Mouse (Mus musculus): ENCODE data around the gene Efcab6. TPM values are rescaled to one million over a fixed set of nuclear protein-coding genes. Genes with fewer than 3 reads are reported as not detected.
A peak's percentile ranks its signal among the peaks of the same experiment; 100 is the strongest.

Gene Efcab6
- polyA plus RNA-seq, 1 experiment from 2014 or later, result 0.19 TPM

GRCm38 (mm10) chr15:84052390-84052789, 12.8 kb downstream of the Efcab6 start:
- Histone ChIP-seq H3K27ac (no peak overlapping the region), H3K4me1 (peaks cover 18% of the 10 kb centered on the region), H3K36me3 (replicated peaks) (no peaks in the 10 kb centered on the region), H3K4me3 (no peak overlapping the region), H3K27me3 (ENCODE audit: poor library complexity, severe bottlenecking) (peaks cover 12% of the 10 kb centered on the region), H3K9me3 (no peaks in the 10 kb centered on the region)
- 89% methylated on average over 9 of the region's 9 CpGs for WGBS
- no peak for DNase-seq (ENCODE audit: extremely low spot score, low spot score)

GRCm38 (mm10) chr15:84049570-84049969, 15.6 kb downstream of the Efcab6 start:
- DNase-seq (ENCODE audit: extremely low spot score, low spot score), result no peak
- Histone ChIP-seq H3K4me3 (no peak overlapping the region), H3K27me3 (ENCODE audit: poor library complexity, severe bottlenecking) (peaks cover 5% of the 10 kb centered on the region), H3K9me3 (peaks cover 5% of the 10 kb centered on the region), H3K4me1 (peaks cover 18% of the 10 kb centered on the region), H3K36me3 (replicated peaks) (no peaks in the 10 kb centered on the region), H3K27ac (no peak overlapping the region)
- WGBS, result 60% methylated on average over 7 of the region's 7 CpGs

- 92% methylated on average over 6 of the region's 6 CpGs for WGBS
- no peak for DNase-seq (ENCODE audit: extremely low spot score, low spot score)
These were observed 19.6 kb downstream of the Efcab6 start for GRCm38 (mm10) chr15:84045562-84045961.

GRCm38 (mm10) chr15:84037067-84037466, 28.1 kb downstream of the Efcab6 start:
- no peaks in the 10 kb centered on the region for H3K4me1 ChIP-seq
- DNase-seq (ENCODE audit: extremely low spot score, low spot score), result no peak
- no peaks in the 10 kb centered on the region for H3K36me3 ChIP-seq (replicated peaks)
- H3K4me3 ChIP-seq, result no peak overlapping the region
- whole genome bisulfite sequencing, result 92% methylated on average over 5 of the region's 5 CpGs
- H3K9me3 ChIP-seq, result no peaks in the 10 kb centered on the region
- H3K27me3 ChIP-seq (ENCODE audit: poor library complexity, severe bottlenecking), result no peaks in the 10 kb centered on the region
- H3K27ac ChIP-seq, result no peak overlapping the region

More at GRCm38 (mm10) chr15:84045562-84045961, 19.6 kb downstream of the Efcab6 start:
- peaks cover 10% of the 10 kb centered on the region for H3K4me1 ChIP-seq
- H3K36me3 ChIP-seq (replicated peaks), result no peaks in the 10 kb centered on the region
- H3K4me3 ChIP-seq, result no peak overlapping the region
- H3K27me3 ChIP-seq (ENCODE audit: poor library complexity, severe bottlenecking), result no peaks in the 10 kb centered on the region
- H3K9me3 ChIP-seq, result peaks cover 8% of the 10 kb centered on the region
- no peak overlapping the region for H3K27ac ChIP-seq

- Histone ChIP-seq H3K27ac (no peak overlapping the region), H3K9me3 (no peaks in the 10 kb centered on the region), H3K4me1 (peaks cover 5% of the 10 kb centered on the region; the same call in 1 of the 2 replicates), H3K36me3 (replicated peaks) (no peaks in the 10 kb centered on the region), H3K27me3 (ENCODE audit: poor library complexity, severe bottlenecking) (no peaks in the 10 kb centered on the region), H3K4me3 (no peak overlapping the region)
- 76% methylated on average over 8 of the region's 8 CpGs for WGBS
- DNase-seq (ENCODE audit: extremely low spot score, low spot score), result no peak
These were observed 39.5 kb downstream of the Efcab6 start for GRCm38 (mm10) chr15:84025651-84026050.

GRCm38 (mm10) chr15:84024851-84025250, 40.3 kb downstream of the Efcab6 start:
- no peak for DNase-seq (ENCODE audit: extremely low spot score, low spot score)
- WGBS, result 90% methylated on average over 6 of the region's 6 CpGs
- Histone ChIP-seq H3K36me3 (replicated peaks) (no peaks in the 10 kb centered on the region), H3K4me3 (no peak overlapping the region), H3K27me3 (ENCODE audit: poor library complexity, severe bottlenecking) (no peaks in the 10 kb centered on the region), H3K9me3 (no peaks in the 10 kb centered on the region), H3K27ac (no peak overlapping the region), H3K4me1 (peaks cover 5% of the 10 kb centered on the region; the same call in 1 of the 2 replicates)

- WGBS, result 64% methylated on average over 17 of the region's 17 CpGs
- H3K4me1 ChIP-seq, result peaks cover 10% of the 10 kb centered on the region
- H3K36me3 ChIP-seq (replicated peaks), result no peaks in the 10 kb centered on the region
- no peaks in the 10 kb centered on the region for H3K27me3 ChIP-seq (ENCODE audit: poor library complexity, severe bottlenecking)
- no peak overlapping the region for H3K27ac ChIP-seq
- no peak for DNase-seq (ENCODE audit: extremely low spot score, low spot score)
- no peak overlapping the region for H3K4me3 ChIP-seq
- no peaks in the 10 kb centered on the region for H3K9me3 ChIP-seq
These were observed 55.7 kb downstream of the Efcab6 start for GRCm38 (mm10) chr15:84009366-84010083.

- Histone ChIP-seq H3K27me3 (ENCODE audit: poor library complexity, severe bottlenecking) (peaks cover 5% of the 10 kb centered on the region), H3K4me3 (no peak overlapping the region), H3K4me1 (no peaks in the 10 kb centered on the region), H3K36me3 (replicated peaks) (no peaks in the 10 kb centered on the region), H3K27ac (no peak overlapping the region), H3K9me3 (no peaks in the 10 kb centered on the region)
- no peak for DNase-seq (ENCODE audit: extremely low spot score, low spot score)
- 96% methylated on average over 14 of the region's 14 CpGs for WGBS
These were observed 60.9 kb downstream of the Efcab6 start for GRCm38 (mm10) chr15:84004306-84004705.

GRCm38 (mm10) chr15:83999071-83999470, 66.1 kb downstream of the Efcab6 start:
- H3K27me3 ChIP-seq (ENCODE audit: poor library complexity, severe bottlenecking), result peaks cover 36% of the 10 kb centered on the region
- no peaks in the 10 kb centered on the region for H3K36me3 ChIP-seq (replicated peaks)
- DNase-seq (ENCODE audit: extremely low spot score, low spot score), result no peak
- H3K9me3 ChIP-seq, result no peaks in the 10 kb centered on the region
- H3K4me3 ChIP-seq, result no peak overlapping the region
- 86% methylated on average over 3 of the region's 3 CpGs for WGBS
- H3K27ac ChIP-seq, result no peak overlapping the region
- H3K4me1 ChIP-seq, result peaks cover 24% of the 10 kb centered on the region

- peak overlapping the region; percentile 69 for H3K27ac ChIP-seq
- DNase-seq (ENCODE audit: extremely low spot score, low spot score), result no peak
- no peaks in the 10 kb centered on the region for H3K9me3 ChIP-seq
- H3K27me3 ChIP-seq (ENCODE audit: poor library complexity, severe bottlenecking), result peaks cover 36% of the 10 kb centered on the region
- H3K36me3 ChIP-seq (replicated peaks), result no peaks in the 10 kb centered on the region
- 49% methylated on average over 7 of the region's 7 CpGs for WGBS
- H3K4me3 ChIP-seq, result peak overlapping the region; percentile 38
- peaks cover 24% of the 10 kb centered on the region for H3K4me1 ChIP-seq
These were observed 66.6 kb downstream of the Efcab6 start for GRCm38 (mm10) chr15:83998586-83998985.

GRCm38 (mm10) chr15:83998115-83998514, 67.1 kb downstream of the Efcab6 start:
- H3K27me3 ChIP-seq (ENCODE audit: poor library complexity, severe bottlenecking), result peaks cover 36% of the 10 kb centered on the region
- peak overlapping the region; percentile 38 for H3K4me3 ChIP-seq
- peaks cover 24% of the 10 kb centered on the region for H3K4me1 ChIP-seq
- no peaks in the 10 kb centered on the region; the same call in 1 of the 2 replicates for H3K9me3 ChIP-seq
- H3K27ac ChIP-seq, result peak overlapping the region; percentile 69
- DNase-seq (ENCODE audit: extremely low spot score, low spot score), result peak; percentile 36
- H3K36me3 ChIP-seq (replicated peaks), result no peaks in the 10 kb centered on the region
- WGBS, result 12% methylated on average over 19 of the region's 19 CpGs

- 22% methylated on average over 4 of the region's 4 CpGs for WGBS
- DNase-seq (ENCODE audit: extremely low spot score, low spot score), result no peak
- Histone ChIP-seq H3K4me1 (peaks cover 26% of the 10 kb centered on the region), H3K27ac (peak overlapping the region; percentile 37; the same call in 1 of the 2 replicates), H3K27me3 (ENCODE audit: poor library complexity, severe bottlenecking) (peaks cover 38% of the 10 kb centered on the region), H3K4me3 (peak overlapping the region; percentile 38; the same call in 1 of the 2 replicates), H3K36me3 (replicated peaks) (no peaks in the 10 kb centered on the region), H3K9me3 (no peaks in the 10 kb centered on the region; the same call in 1 of the 2 replicates)
These were observed 67.6 kb downstream of the Efcab6 start for GRCm38 (mm10) chr15:83997550-83997949.

GRCm38 (mm10) chr15:83996864-83997263, 68.3 kb downstream of the Efcab6 start:
- H3K27ac ChIP-seq, result 0 out of 2 replicates have a peak overlapping the region, but pooled peaks have one; percentile 25
- H3K27me3 ChIP-seq (ENCODE audit: poor library complexity, severe bottlenecking), result peaks cover 44% of the 10 kb centered on the region
- no peak overlapping the region for H3K4me3 ChIP-seq
- H3K4me1 ChIP-seq, result peaks cover 32% of the 10 kb centered on the region
- 56% methylated on average over 7 of the region's 7 CpGs for WGBS
- H3K9me3 ChIP-seq, result no peaks in the 10 kb centered on the region; the same call in 1 of the 2 replicates
- H3K36me3 ChIP-seq (replicated peaks), result no peaks in the 10 kb centered on the region
- DNase-seq (ENCODE audit: extremely low spot score, low spot score), result no peak

Data from forebrain, embryonic 10.5 days (tissue).